Mouse (Mus musculus) brain, embryonic 14.5 days (tissue): ENCODE data around the gene Cox15.

Source experiments
- CTCF ChIP-seq: fragments of 200-500 bp; IDR thresholded peaks from 2 replicates; pipeline ENCODE4 v1.5.1; 2012; ENCODE audit warnings: inconsistent platforms, mild to moderate bottlenecking, moderate library complexity, borderline replicate concordance; ENCODE audit not compliant: insufficient read depth, insufficient read length; ENCODE audit errors: extremely low read depth
- POLR2A ChIP-seq: fragments of 200-500 bp; IDR thresholded peaks from 2 replicates; pipeline ENCODE4 v1.6.1; 2012; ENCODE audit warnings: mild to moderate bottlenecking, inconsistent platforms, borderline replicate concordance; ENCODE audit not compliant: poor library complexity, insufficient read depth, insufficient read length, severe bottlenecking; ENCODE audit errors: extremely low read depth

DNA sequence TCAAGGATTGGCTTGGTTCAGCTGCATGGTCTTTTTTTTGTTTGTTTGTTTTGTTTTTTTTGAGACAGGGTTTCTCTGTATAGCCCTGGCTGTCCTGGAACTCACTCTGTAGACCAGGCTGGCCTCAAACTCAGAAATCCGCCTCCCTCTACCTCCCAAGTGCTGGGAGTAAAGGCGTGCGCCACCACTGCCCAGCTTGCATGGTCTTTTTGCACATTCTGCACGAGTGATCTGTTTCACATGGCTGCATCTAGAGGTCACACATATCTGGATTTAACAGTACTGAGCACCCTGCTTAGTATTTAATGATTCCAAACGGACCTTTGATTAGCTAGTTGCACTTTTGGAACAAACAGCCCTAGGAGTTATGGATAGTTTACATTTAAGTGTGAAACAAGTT is 40.8 kb downstream of the Cox15 start:
- TF ChIP-seq POLR2A (no peak), CTCF (no peak)
